In the genomic region with DNA sequence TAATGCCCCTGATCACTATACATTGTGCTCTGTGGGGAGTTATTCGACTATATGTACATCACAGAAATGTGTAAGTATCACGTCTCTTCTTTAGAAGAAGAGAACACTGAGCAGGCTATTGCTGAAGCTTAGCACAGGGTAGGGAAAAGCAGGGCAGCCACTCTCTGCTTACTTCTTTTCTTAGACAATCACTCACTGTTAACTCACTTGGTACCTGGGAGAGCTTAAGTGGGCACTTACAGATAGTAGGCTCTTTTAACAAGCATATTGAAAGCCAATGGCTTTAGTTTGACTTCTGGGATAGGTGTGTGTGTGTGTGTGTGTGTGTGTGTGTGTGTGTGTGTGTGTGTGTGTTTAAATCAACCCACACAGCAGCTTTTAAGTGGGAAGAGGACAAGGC, we compare ENCODE assay signal across 19 mouse cellular contexts. TPM values are rescaled to one million over a fixed set of nuclear protein-coding genes. Genes with fewer than 3 reads are reported as not detected.
"Had no signal": no experiment of that assay in that cellular context is flagged by ENCODE, and none has a peak within 500 bp of the region (broad histone marks: within the 10 kb centered on the region; RNA-seq: fewer than 3 reads in every experiment).

No protein-coding gene starts in this region.

- H3K27ac ChIP-seq: liver, embryonic 12.5 days; liver, embryonic 14.5 days; midbrain, embryonic 10.5 days; midbrain, embryonic 12.5 days; neural tube, embryonic 13.5 days; neural tube, embryonic 15.5 days had no signal

- H3K4me1 ChIP-seq: liver, embryonic 12.5 days; midbrain, embryonic 12.5 days had no signal

- H3K27me3 ChIP-seq: liver, embryonic 12.5 days; midbrain, embryonic 12.5 days; neural tube, embryonic 13.5 days; neural tube, embryonic 15.5 days had no signal

- H3K36me3 ChIP-seq: liver, embryonic 12.5 days; midbrain, embryonic 10.5 days; midbrain, embryonic 12.5 days; neural tube, embryonic 13.5 days; neural tube, embryonic 15.5 days had no signal

- H3K9ac ChIP-seq: liver, embryonic 12.5 days; liver, embryonic 14.5 days; midbrain, embryonic 12.5 days; neural tube, embryonic 13.5 days; neural tube, embryonic 15.5 days had no signal

- H3K4me3 ChIP-seq: liver, embryonic 12.5 days; midbrain, embryonic 10.5 days; midbrain, embryonic 12.5 days; myocyte; neural tube, embryonic 13.5 days; neural tube, embryonic 15.5 days had no signal

- DNase-seq: lung, adult 2 months; midbrain, embryonic 14.5 days; retina, postnatal 1 day; right cerebral cortex, adult 18-20 months; right cerebral cortex, postnatal 25 days; right cerebral cortex, postnatal 4 days; spleen, adult 18-20 months; thymus, adult 18-20 months; thymus, postnatal 14 days; thymus, postnatal 36 days had no signal

- H3K9me3 ChIP-seq: liver, embryonic 12.5 days; midbrain, embryonic 10.5 days; midbrain, embryonic 12.5 days; neural tube, embryonic 13.5 days; neural tube, embryonic 15.5 days had no signal

- ATAC-seq: liver, embryonic 12.5 days; midbrain, embryonic 16.5 days had no signal

- H3K4me2 ChIP-seq: liver, embryonic 12.5 days; midbrain, embryonic 12.5 days; neural tube, embryonic 13.5 days; neural tube, embryonic 15.5 days had no signal

RNA-seq across cellular contexts. Expression of a gene that starts 20.0 kb away (rescaled TPM):
- polyA plus RNA-seq: liver, embryonic 12.5 days; midbrain, embryonic 10.5 days; midbrain, embryonic 12.5 days; midbrain, embryonic 14.5 days; midbrain, embryonic 16.5 days; myocyte; neural tube, embryonic 11.5 days had no signal
